Mouse (Mus musculus): ENCODE measurements at regions not wholly inside any gene's neighbourhood (a gene's known extent, or its start where the extent isn't known, plus 50 kb on each side); places are given as distances from the start of the nearest gene placed in this dataset.

GRCm38 (mm10) chr13:116795041-116795440, 230.3 kb downstream of the Parp8 start:
- in situ Hi-C loops (cut with MseI, MboI) = no loop called here

GRCm38 (mm10) chr13:116781616-116782015, 243.7 kb downstream of the Parp8 start:
- in situ Hi-C loops (cut with MseI, MboI) = no loop called here

- in situ Hi-C loops (cut with MseI, MboI) = no loop called here
These were observed 259.8 kb downstream of the Parp8 start for GRCm38 (mm10) chr13:116765491-116765890.

- in situ Hi-C loops (cut with MseI, MboI) = no loop called here
These were observed 265.4 kb downstream of the Parp8 start for GRCm38 (mm10) chr13:116759912-116760311.

GRCm38 (mm10) chr13:116740825-116741224, 284.5 kb downstream of the Parp8 start:
- in situ Hi-C loops (cut with MseI, MboI) = no loop called here

- in situ Hi-C loops (cut with MseI, MboI) = loop anchor here (25.0 kb wide), 3 partner anchors 1036 to 1486 kb away; no protein-coding TSS in a partner anchor
These were observed 301.8 kb downstream of the Parp8 start for GRCm38 (mm10) chr13:116723361-116724153.

GRCm38 (mm10) chr13:116714809-116715208, 310.5 kb downstream of the Parp8 start:
- in situ Hi-C loops (cut with MseI, MboI) = loop anchor here (25.0 kb wide), 3 partner anchors 1028 to 1478 kb away; no protein-coding TSS in a partner anchor

GRCm38 (mm10) chr13:116711866-116712593, 313.3 kb downstream of the Parp8 start:
- in situ Hi-C loops (cut with MseI, MboI) = loop anchor here (25.0 kb wide), 3 partner anchors 1025 to 1475 kb away; no protein-coding TSS in a partner anchor

GRCm38 (mm10) chr13:116711148-116711865, 314.0 kb downstream of the Parp8 start:
- in situ Hi-C loops (cut with MseI, MboI) = loop anchor here (25.0 kb wide), 3 partner anchors 1024 to 1474 kb away; no protein-coding TSS in a partner anchor

- in situ Hi-C loops (cut with MseI, MboI) = loop anchor here (25.0 kb wide), 3 partner anchors 1022 to 1472 kb away; no protein-coding TSS in a partner anchor
These were observed 315.7 kb downstream of the Parp8 start for GRCm38 (mm10) chr13:116709671-116710070.

- in situ Hi-C loops (cut with MseI, MboI) = loop anchor here (25.0 kb wide), 3 partner anchors 1022 to 1472 kb away; no protein-coding TSS in a partner anchor
These were observed 316.5 kb downstream of the Parp8 start for GRCm38 (mm10) chr13:116708846-116709245.

GRCm38 (mm10) chr13:116708456-116708780, 316.9 kb downstream of the Parp8 start:
- in situ Hi-C loops (cut with MseI, MboI) = loop anchor here (25.0 kb wide), 3 partner anchors 1021 to 1471 kb away; no protein-coding TSS in a partner anchor

GRCm38 (mm10) chr13:116707621-116708455, 317.5 kb downstream of the Parp8 start:
- in situ Hi-C loops (cut with MseI, MboI) = loop anchor here (25.0 kb wide), 3 partner anchors 1021 to 1471 kb away; no protein-coding TSS in a partner anchor

GRCm38 (mm10) chr13:116706401-116707330, 318.7 kb downstream of the Parp8 start:
- in situ Hi-C loops (cut with MseI, MboI) = loop anchor here (25.0 kb wide), 3 partner anchors 1019 to 1469 kb away; no protein-coding TSS in a partner anchor

GRCm38 (mm10) chr13:116705611-116706386, 319.5 kb downstream of the Parp8 start:
- in situ Hi-C loops (cut with MseI, MboI) = loop anchor here (25.0 kb wide), 3 partner anchors 1018 to 1468 kb away; no protein-coding TSS in a partner anchor

- in situ Hi-C loops (cut with MseI, MboI) = no loop called here
These were observed 336.6 kb downstream of the Parp8 start for GRCm38 (mm10) chr13:116688714-116689113.
